Mouse (Mus musculus) neural tube, embryonic 12.5 days (tissue): ENCODE results near the gene F930015N05Rik. TPM values are rescaled to one million over a fixed set of nuclear protein-coding genes. Genes with fewer than 3 reads are reported as not detected.

ENCODE experiments used
- ATAC-seq: fragments of 200-750 bp; cut with Nextera tagmentation; 2 replicates; pipeline ENCODE4 v1.8.0; 2017; ENCODE audit warnings: low read depth, mild to moderate bottlenecking, moderate TSS enrichment, moderate library complexity; ENCODE audit not compliant: low FRiP score
- H3K27ac ChIP-seq: fragments of 300-500 bp; sonication (generic); 2 replicates; pipeline ENCODE4 v1.5.1; 2016
- H3K27me3 ChIP-seq: fragments of 300-500 bp; sonication (generic); replicated peaks from 2 replicates; pipeline ENCODE4 v1.6.1; 2016; ENCODE audit warnings: mild to moderate bottlenecking
- H3K36me3 ChIP-seq: fragments of 300-500 bp; sonication (generic); 2 replicates; pipeline ENCODE4 v1.6.1; 2016; ENCODE audit warnings: mild to moderate bottlenecking
- H3K4me1 ChIP-seq: fragments of 300-500 bp; sonication (generic); 2 replicates; pipeline ENCODE4 v1.6.1; 2016
- H3K4me2 ChIP-seq: fragments of 300-500 bp; sonication (generic); replicated peaks from 2 replicates; pipeline ENCODE4 v1.6.1; 2016; ENCODE audit warnings: mild to moderate bottlenecking
- H3K4me3 ChIP-seq: fragments of 300-500 bp; sonication (generic); 2 replicates; pipeline ENCODE4 v1.5.1; 2016
- H3K9ac ChIP-seq: fragments of 300-500 bp; sonication (generic); 2 replicates; pipeline ENCODE4 v1.6.1; 2016; ENCODE audit warnings: mild to moderate bottlenecking
- H3K9me3 ChIP-seq: fragments of 300-500 bp; sonication (generic); 2 replicates; pipeline ENCODE4 v1.6.1; 2016; ENCODE audit warnings: mild to moderate bottlenecking
- WGBS: fragments of 180-500 bp; shearing (Covaris S2); methylation state at CpG from one replicate; pipeline ENCODE4 v1.1.7; 2016; 5-methylcytosine and 5-hydroxymethylcytosine counted together
- polyA plus RNA-seq: library from polyadenylated mRNA; unstranded; fragments of >200 nt; fragmentation: Nextera tagmentation; extraction: Ambion mirVana; gene quantifications from 2 replicates; pipeline ENCODE4 v1.2.1, GENCODE M21; 2016

F930015N05Rik gene
- polyA plus RNA-seq, 1 experiment from 2014 or later = 2.3 TPM

GRCm38 (mm10) chr11:64436791-64437298, 392 bp upstream of the F930015N05Rik start:
- peak overlapping the region; percentile 98 for H3K4me2 ChIP-seq
- no peak overlapping the region for H3K27ac ChIP-seq
- H3K9me3 ChIP-seq = no peaks in the 10 kb centered on the region
- no peaks in the 10 kb centered on the region for H3K36me3 ChIP-seq
- H3K27me3 ChIP-seq = 0 out of 2 replicates have a peak, but pooled peaks cover 4% of the 10 kb centered on the region
- peak overlapping the region; percentile 69 for H3K4me3 ChIP-seq
- H3K4me1 ChIP-seq = peaks cover 9% of the 10 kb centered on the region; the same call in 1 of the 2 replicates
- no peak for ATAC-seq
- 15% methylated on average over 5 of the region's 5 CpGs for WGBS
- H3K9ac ChIP-seq = peak overlapping the region; percentile 62; the same call in 1 of the 2 replicates

- Histone ChIP-seq H3K27ac (peak overlapping the region; percentile 7; the same call in 1 of the 2 replicates), H3K4me2 (peak overlapping the region; percentile 98), H3K4me1 (peaks cover 9% of the 10 kb centered on the region; the same call in 1 of the 2 replicates), H3K4me3 (peak overlapping the region; percentile 69), H3K27me3 (0 out of 2 replicates have a peak, but pooled peaks cover 4% of the 10 kb centered on the region), H3K9me3 (no peaks in the 10 kb centered on the region), H3K36me3 (no peaks in the 10 kb centered on the region), H3K9ac (peak overlapping the region; percentile 62)
- ATAC-seq = peak; percentile 79
- WGBS = under 1% methylated on average over 81 of the region's 81 CpGs
Measured at GRCm38 (mm10) chr11:64435546-64436411, 674 bp downstream of the F930015N05Rik start.

GRCm38 (mm10) chr11:64434611-64435545, 1.6 kb downstream of the F930015N05Rik start, which contains the start of gene Hs3st3a1:
Gene Hs3st3a1 (plus strand): TSS chr11:64435332.
- peak within 1 kb of the TSS; percentile 98 for H3K4me2 ChIP-seq
- no peaks in the 10 kb centered on the region for H3K36me3 ChIP-seq
- H3K9ac ChIP-seq = peak within 1 kb of the TSS; percentile 62
- H3K4me1 ChIP-seq = peaks cover 9% of the 10 kb centered on the region; the same call in 1 of the 2 replicates
- H3K27me3 ChIP-seq = 0 out of 2 replicates have a peak, but pooled peaks cover 4% of the 10 kb centered on the region
- ATAC-seq = peak; percentile 84
- 1% methylated on average over 30 of the region's 36 CpGs for WGBS
- H3K9me3 ChIP-seq = no peaks in the 10 kb centered on the region
- H3K27ac ChIP-seq = peak within 1 kb of the TSS; percentile 7; the same call in 1 of the 2 replicates
- peak within 1 kb of the TSS; percentile 69 for H3K4me3 ChIP-seq

- 77% methylated on average over 1 of the region's 1 CpGs for WGBS
- no peak for ATAC-seq
- H3K9me3 ChIP-seq = peaks cover 5% of the 10 kb centered on the region; the same call in 1 of the 2 replicates
Measured at GRCm38 (mm10) chr11:64418969-64419368, 17.5 kb downstream of the F930015N05Rik start.

GRCm38 (mm10) chr11:64400534-64401093, 35.8 kb downstream of the F930015N05Rik start:
- Histone ChIP-seq H3K4me1 (peaks cover 20% of the 10 kb centered on the region), H3K9me3 (no peaks in the 10 kb centered on the region), H3K27me3 (no peaks in the 10 kb centered on the region), H3K9ac (no peak overlapping the region), H3K4me3 (no peak overlapping the region), H3K27ac (no peak overlapping the region), H3K36me3 (no peaks in the 10 kb centered on the region), H3K4me2 (no peak overlapping the region)
- 26% methylated on average over 6 of the region's 6 CpGs for WGBS
- ATAC-seq = no peak

More at GRCm38 (mm10) chr11:64418969-64419368, 17.5 kb downstream of the F930015N05Rik start:
- Histone ChIP-seq H3K27ac (no peak overlapping the region), H3K27me3 (no peaks in the 10 kb centered on the region; the same call in 1 of the 2 replicates), H3K9ac (no peak overlapping the region), H3K4me3 (no peak overlapping the region), H3K4me2 (no peak overlapping the region), H3K4me1 (no peaks in the 10 kb centered on the region), H3K36me3 (no peaks in the 10 kb centered on the region)

GRCm38 (mm10) chr11:64397612-64398011, 38.8 kb downstream of the F930015N05Rik start:
- WGBS = 89% methylated on average over 3 of the region's 3 CpGs
- Histone ChIP-seq H3K4me1 (peaks cover 20% of the 10 kb centered on the region), H3K4me3 (no peak overlapping the region), H3K9ac (no peak overlapping the region), H3K9me3 (peaks cover 3% of the 10 kb centered on the region; the same call in 1 of the 2 replicates), H3K36me3 (no peaks in the 10 kb centered on the region), H3K27ac (no peak overlapping the region), H3K27me3 (no peaks in the 10 kb centered on the region), H3K4me2 (no peak overlapping the region)
- ATAC-seq = no peak

- peaks cover 20% of the 10 kb centered on the region for H3K4me1 ChIP-seq
- H3K27ac ChIP-seq = no peak overlapping the region
- peaks cover 3% of the 10 kb centered on the region; the same call in 1 of the 2 replicates for H3K9me3 ChIP-seq
- 65% methylated on average over 6 of the region's 6 CpGs for WGBS
- no peaks in the 10 kb centered on the region for H3K36me3 ChIP-seq
- no peak overlapping the region for H3K4me3 ChIP-seq
- H3K9ac ChIP-seq = peak overlapping the region; percentile 45; the same call in 1 of the 2 replicates
- H3K27me3 ChIP-seq = no peaks in the 10 kb centered on the region
- peak overlapping the region; percentile 52 for H3K4me2 ChIP-seq
- ATAC-seq = peak; percentile 33; the same call in 1 of the 2 replicates
Measured at GRCm38 (mm10) chr11:64396949-64397348, 39.5 kb downstream of the F930015N05Rik start.

- Histone ChIP-seq H3K27me3 (no peaks in the 10 kb centered on the region), H3K4me1 (peaks cover 20% of the 10 kb centered on the region), H3K4me3 (peak overlapping the region; percentile 13; the same call in 1 of the 2 replicates), H3K9me3 (peaks cover 3% of the 10 kb centered on the region; the same call in 1 of the 2 replicates), H3K36me3 (no peaks in the 10 kb centered on the region), H3K9ac (peak overlapping the region; percentile 45; the same call in 1 of the 2 replicates), H3K27ac (no peak overlapping the region), H3K4me2 (peak overlapping the region; percentile 52)
- peak; percentile 85 for ATAC-seq
- WGBS = 6% methylated on average over 7 of the region's 7 CpGs
Measured at GRCm38 (mm10) chr11:64396331-64396881, 40.0 kb downstream of the F930015N05Rik start.

GRCm38 (mm10) chr11:64386333-64386732, 50.1 kb downstream of the F930015N05Rik start:
- H3K27ac ChIP-seq = no peak overlapping the region
- no peak overlapping the region for H3K9ac ChIP-seq
- no peaks in the 10 kb centered on the region for H3K36me3 ChIP-seq
- H3K27me3 ChIP-seq = no peaks in the 10 kb centered on the region
- ATAC-seq = no peak
- H3K4me1 ChIP-seq = no peaks in the 10 kb centered on the region
- 92% methylated on average over 4 of the region's 4 CpGs for WGBS
- no peaks in the 10 kb centered on the region for H3K9me3 ChIP-seq
- no peak overlapping the region for H3K4me2 ChIP-seq
- no peak overlapping the region for H3K4me3 ChIP-seq
